Mouse (Mus musculus) kidney, adult 11 months (tissue): ENCODE measurements at regions not wholly inside any gene's neighbourhood (a gene's known extent, or its start where the extent isn't known, plus 50 kb on each side); places are given as distances from the start of the nearest gene placed in this dataset.

Experiments used
- DNase-seq: peaks from one replicate; pipeline ENCODE4 v3.0.0; 2022

DNA sequence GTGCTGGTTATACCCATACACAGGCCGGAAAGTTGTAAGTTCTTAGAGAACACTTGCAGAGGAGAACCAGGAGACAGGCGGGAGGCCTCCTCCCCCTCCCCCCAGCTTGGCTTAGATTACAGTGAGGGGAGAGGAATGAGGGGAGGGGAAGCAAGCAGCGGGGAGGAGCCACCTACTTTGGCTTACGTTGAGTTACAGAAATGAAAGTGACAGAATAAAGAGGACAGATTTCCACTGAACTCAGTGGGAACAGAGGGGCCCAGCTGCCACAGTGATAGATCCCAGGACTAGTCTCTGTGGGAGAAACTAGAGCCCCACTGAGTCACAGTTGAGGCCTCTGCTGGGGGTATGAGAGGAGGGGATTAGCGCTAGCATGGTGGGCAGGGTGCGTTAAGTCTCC lies 86.5 kb upstream of the Gm11983 start:
- DNase-seq, result no peak

- DNase-seq, result no peak
These were observed 81.1 kb upstream of the Gm11983 start for GRCm38 (mm10) chr11:6918546-6918945.

GRCm38 (mm10) chr11:6905630-6906029 lies 68.2 kb upstream of the Gm11983 start:
- DNase-seq, result no peak

DNA sequence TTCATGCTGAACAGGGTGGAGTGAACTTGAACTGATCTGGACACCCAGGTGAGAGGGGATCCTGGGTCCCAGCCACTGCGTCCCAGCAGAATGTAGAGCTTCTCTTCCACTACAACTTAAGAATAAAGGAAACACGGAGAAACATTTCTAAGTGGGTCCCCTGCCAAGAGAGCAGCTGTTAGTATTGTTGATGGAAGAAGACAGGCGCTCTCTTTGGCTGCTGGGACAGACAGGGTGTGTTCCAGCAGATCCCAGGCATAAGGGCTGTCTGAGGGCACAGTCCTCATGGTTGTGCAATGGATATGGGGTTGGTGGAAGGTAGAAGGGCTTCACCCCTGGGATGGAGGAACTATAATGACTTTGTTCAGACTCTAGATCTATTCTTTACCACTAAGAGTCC lies 65.5 kb upstream of the Gm11983 start:
- no peak for DNase-seq

GRCm38 (mm10) chr11:6902271-6902670 lies 64.8 kb upstream of the Gm11983 start:
- no peak for DNase-seq

DNA sequence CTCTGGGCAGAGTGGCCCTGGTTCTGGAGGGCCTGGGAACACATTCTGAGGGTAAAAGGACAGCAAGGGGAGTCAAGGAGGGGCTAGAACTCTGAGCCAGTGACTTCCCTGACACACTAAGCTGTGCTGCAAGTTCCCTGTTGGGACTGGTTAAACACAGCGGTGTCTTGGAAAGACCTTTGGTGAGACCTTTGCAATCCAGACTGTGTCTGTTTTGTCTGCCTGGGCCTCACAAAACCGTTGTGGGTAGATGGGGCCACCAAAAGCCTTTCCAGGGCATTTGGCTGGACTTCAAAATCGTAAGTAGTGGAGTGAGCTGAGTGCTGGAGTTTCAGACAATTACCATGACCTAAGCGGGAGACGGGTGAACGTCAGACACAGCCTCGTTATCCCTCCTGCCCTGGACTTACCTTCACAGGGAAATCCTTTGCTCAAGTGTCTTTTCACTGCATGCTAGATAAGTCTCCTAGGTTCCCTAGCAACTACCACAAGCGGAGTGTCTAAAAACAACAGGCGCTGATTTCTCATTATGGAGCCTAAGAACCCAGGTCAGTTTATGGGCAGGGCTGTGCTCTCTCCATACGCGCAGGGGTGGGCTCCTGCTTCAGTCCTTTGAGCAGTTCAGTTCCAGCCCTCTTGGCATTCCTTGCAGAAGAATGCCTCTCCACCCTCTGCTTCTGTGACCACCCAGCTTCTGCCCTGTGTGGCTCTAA lies 63.5 kb upstream of the Gm11983 start:
- no peak for DNase-seq

- no peak for DNase-seq
These were observed 62.9 kb upstream of the Gm11983 start for GRCm38 (mm10) chr11:6900357-6900756.

DNA sequence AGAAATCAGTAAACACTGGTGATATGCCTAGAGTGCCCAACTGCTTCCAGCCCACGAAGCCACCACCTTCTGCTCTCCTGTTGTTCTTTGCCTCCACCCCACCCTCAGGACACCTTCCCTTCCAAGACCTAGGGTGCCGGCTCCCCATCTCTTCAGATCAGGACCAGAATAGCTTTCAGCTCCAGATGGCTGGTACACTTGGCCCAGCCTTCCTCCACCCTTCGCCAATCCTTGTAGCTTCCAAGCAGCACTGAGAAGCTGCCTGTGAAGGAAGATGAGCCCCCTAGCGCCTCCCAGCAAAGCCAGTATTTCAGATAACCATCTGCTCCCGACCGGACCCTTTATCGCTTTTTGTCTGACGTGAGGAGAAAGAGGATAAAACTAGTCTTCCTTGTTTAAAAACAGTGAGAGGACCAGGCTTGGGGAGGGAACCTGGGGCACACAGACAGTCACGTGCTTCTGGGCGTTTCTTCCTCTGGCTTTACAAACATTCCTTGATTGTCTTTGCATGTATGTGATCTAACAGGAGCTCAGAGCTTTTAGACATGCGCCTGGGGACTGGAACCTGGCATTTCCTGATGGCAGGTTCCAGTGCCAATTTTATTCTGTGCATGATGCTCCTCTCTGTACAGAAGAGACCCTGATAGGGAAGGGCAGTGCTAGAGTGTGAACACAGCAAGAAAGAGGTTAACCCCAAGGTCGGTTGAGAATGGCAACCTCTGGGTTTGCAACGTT lies 62.0 kb upstream of the Gm11983 start:
- no peak for DNase-seq

DNA sequence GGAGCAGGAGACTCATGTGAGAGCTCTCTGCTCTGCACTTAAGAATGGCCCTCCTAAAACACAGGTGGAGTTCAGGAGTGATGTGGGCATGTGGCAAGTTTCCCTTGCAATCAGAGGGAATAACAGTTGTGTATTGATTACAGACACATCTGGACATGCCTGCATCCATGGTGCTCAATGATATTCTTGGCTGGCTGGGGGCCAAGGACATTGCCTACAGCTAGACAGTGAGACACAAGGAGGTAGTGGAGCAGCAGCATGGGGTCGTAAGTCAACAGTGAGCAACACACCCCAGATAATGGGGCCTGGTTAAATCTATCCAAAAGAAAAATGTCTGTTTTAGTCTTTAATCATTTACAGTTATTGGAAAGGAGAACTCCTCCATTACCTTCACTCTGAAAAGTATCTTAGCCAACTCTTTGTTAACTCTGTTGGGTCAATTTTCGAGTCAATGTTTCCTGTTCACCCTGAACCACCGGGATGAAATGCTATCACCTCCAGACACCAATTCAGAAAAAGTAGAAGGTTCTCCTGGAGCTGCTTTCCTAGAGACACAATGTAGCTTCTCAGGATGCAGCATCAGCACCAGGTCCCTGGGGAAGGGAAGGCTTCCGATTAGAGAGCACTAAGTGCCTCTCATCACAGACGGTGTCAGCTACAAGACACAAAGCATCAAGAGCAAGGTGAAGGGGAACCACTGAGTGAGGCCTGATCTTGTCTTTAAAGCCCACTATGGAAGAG lies 61.1 kb upstream of the Gm11983 start:
- no peak for DNase-seq

DNA sequence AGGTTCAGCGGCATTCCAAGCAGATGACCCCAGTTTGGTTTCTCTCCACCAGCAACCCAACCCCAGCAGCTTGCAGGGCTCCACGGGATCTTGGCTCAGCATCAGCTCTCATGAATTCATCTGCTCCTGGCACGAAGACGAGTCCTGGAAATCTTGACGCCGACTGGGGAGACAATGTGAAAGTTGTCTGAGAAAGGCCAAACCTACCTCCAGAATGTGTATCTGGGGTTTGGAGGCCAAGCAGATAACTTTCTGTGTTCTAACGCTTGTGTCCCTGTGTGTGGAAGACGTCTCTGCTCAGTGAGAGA lies 58.3 kb upstream of the Gm11983 start:
- no peak for DNase-seq

- peak; percentile 87 for DNase-seq
These were observed 57.7 kb upstream of the Gm11983 start for GRCm38 (mm10) chr11:6894911-6895785.

GRCm38 (mm10) chr11:6893734-6894133 lies 56.3 kb upstream of the Gm11983 start:
- no peak for DNase-seq

- no peak for DNase-seq
These were observed 55.6 kb upstream of the Gm11983 start for GRCm38 (mm10) chr11:6893063-6893462.

DNA sequence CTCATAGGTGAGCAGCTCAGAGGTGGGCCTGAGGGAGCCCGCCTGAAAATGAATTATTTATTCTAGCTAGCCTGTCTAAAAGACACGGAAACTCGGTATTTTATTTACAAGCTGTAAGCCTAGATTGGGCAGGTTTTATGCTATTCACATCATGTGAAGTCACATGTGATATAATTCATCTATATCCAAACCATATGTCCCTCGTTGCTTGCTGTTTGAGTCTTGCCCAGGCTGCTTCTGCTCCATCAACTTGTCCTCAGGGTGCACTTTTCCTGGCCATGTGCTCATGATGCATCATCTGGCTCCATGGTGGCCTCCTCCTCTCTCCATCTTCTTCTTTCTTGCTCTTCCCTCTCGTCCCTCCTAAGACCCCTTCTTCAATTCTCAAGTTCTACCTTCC lies 53.0 kb upstream of the Gm11983 start:
- no peak for DNase-seq

- DNase-seq, result no peak
These were observed 52.3 kb upstream of the Gm11983 start for GRCm38 (mm10) chr11:6889660-6890185.

- no peak for DNase-seq
These were observed 51.7 kb upstream of the Gm11983 start for GRCm38 (mm10) chr11:6889120-6889519.
